Mouse (Mus musculus): ENCODE results near the gene Nnmt.

DNA sequence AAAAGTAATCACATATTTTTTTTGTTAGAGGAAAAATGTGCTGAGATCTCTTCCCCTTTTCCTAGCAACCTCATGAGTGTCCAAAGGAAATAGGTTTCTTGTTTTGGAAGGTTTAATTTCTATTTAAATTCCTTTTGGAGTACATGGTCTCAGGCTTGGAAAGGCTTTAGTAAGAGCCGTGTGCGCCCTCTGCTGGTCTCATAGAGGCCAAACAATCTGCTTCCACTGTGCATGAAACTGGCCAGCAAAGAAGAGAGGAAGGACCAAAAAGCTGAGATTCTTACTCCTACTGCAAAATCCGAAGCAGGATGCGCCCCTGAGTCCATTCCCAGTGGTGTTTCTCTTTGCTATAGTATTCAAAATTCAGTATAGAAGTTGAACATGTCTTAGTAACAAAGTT, 18.6 kb downstream of the Nnmt start:
- TF ChIP-seq POLR2A (IDR thresholded peaks at IDR 0.05; ENCODE audit: control insufficient read depth, low read depth, low read length) (no peak), CTCF (IDR thresholded peaks at IDR 0.05; ENCODE audit: control insufficient read depth, insufficient read depth, insufficient replicate concordance, low read depth, low read length) (peak; percentile 25; the same call in 1 of the 2 replicates)

Measured in testis, adult 2 months (tissue).